Mouse (Mus musculus) cerebellum, postnatal 36 days (tissue): ENCODE results near the gene Gm36028.

ENCODE experiments used
- DNase-seq, 2 experiments: peaks; one replicate each; pipeline ENCODE4 v3.0.0; 2021 to 2022; ENCODE audit warnings: mixed read lengths in 2 of 2

The Gm36028 gene

DNA sequence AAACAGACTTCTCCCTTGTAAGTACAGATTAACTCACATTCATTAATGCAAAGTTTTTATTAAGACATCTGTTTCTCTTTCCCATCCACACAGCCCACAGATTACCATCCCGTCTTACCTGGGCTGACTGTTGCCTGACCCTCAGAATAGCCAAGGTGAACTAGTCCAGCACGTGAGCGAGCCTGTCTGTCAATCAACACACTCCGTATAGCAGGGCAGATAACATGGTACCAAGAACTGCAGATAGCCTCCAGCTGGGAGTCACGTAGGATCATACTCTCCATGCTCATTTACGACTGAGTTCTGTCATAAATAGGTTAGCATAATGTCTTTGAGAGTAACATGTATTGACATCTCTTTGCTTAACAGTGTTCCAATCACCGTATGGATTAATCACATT is at the start of gene Gm36028:
Gene Gm36028 (minus strand): TSS at position 118 of the 400 bp plus-strand sequence.
- DNase-seq, result no peak

DNA sequence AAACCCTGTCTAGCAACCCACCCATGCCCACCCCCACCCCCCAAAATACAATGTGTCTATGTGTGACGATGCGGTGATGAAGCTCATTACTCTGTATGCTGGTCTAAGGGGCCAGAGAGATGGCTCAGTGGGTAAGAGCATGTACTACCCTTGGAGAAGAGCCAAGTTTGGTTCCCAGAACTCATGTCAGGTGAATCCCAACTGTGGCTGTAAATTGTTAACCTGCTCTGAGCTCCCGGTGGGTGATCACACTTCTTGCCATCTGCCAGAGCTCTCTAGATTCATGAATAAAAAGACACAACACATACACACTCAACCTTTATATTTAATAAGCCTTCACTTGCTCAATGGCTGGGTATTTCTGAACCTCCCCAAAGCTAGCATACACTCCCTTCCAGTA is 45.5 kb upstream of the Gm36028 start:
- no peak for DNase-seq

DNA sequence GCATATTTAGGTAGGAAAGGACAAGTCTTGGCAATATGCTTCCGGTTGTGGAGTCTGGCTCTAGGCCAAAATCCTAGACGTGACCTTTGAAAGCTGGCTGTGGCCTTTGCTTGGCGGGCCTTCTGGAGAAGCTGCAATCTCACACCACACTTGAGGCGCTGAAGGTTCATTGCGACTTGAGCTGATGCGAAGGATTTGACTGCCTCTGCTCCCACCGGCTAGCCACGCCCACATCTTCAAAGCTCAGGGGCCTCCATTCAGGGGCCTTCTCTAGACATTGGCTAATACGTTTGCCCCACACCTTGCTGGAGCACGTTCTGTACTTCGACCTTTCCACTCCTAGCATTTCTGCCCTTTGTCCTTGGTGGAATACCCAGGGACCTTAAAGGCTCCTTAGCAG is 40.4 kb upstream of the Gm36028 start:
- DNase-seq, result no peak

DNA sequence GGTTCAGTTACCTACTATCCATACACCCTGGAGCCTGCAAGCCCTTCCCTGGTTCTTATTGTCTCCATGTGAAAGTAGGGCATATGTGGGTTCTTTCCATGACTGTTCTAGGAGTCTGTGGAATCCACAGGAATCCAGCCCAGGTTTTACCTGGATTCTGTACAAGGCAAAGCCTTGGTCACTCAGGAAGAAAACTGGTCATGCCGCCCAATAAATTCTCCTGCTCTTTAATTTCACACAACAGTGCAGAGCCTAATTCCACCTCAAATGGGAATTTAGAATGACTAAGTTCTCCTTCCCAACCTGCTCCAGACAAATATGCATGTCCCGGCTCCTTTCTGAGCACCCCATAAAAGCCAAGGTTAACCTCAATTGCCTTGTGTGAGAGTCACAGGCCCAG is 38.4 kb upstream of the Gm36028 start:
- no peak for DNase-seq

DNA sequence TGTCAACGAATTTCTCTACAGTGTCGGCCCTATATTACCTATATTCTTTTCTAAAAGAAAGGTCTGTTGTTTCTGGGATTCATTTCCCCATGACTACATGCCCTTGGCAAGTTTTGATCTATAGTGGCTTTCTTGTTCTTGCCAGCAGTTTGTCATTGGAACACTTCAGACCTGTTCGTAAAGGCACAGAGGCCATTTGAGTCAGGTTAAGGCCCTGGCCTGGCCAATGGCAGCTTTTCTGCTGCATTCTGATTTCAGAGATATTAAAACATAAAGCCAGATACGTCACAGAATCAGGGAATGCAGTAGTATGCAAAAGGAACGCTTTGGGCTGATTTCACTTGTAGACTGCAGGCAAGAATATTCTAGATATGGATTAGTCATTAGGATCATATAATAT is 37.8 kb upstream of the Gm36028 start:
- DNase-seq, result no peak

DNA sequence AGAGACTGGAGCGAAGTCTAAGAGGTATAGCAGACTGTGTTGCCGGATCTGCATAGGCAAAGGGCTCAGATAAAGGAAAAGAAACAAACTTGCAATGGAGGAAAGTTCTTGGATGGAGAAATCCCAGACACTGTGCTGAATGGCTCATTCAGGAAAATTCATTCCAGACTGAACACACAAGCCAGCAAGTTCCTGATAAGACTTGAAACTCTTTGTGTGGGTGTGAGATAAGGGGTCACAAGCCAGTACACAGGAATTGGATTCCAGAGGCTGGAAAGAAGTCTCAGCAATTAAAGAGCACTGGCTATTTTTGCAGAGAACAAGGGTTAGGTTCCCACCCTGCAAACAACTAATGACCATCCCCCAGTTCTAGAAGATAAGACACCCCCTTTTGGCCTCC is 33.0 kb upstream of the Gm36028 start:
- no peak for DNase-seq

DNA sequence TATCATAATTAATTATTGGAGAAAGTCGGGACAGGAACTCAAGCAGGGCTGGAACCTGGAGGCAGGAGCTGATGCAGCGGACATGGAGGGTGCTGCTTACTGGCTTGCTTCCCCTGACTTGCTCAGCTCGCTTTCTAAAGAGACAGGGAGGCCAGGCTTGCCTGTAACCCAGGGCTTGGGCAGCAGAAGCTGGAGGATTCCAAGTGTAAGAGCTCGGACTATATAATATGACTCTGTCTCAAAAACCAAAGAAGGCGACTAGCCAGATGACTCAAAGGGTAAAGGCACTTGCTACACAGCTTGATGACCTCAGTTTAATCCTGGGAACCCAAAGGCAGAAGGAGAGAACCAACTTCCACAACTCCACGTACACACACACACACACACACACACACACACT is 32.4 kb upstream of the Gm36028 start:
- no peak for DNase-seq

DNA sequence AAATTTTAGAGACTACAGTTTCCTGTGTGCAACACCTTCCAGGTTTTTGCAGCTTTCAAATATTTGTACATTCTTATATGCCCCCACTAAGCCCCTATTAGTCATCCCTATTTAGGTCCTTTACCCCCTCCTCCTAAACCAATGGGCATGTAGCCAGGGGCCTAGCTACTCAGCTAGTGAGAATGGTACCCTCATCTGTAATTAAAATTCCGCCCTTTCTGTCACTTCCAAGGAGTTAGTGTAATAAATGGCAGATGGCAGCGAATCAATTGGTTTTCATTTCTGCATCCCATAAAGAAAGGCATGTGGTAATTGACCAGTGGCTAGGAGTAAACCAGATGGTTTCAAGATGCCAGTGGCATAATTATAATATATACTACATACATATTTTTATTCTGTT is 31.7 kb upstream of the Gm36028 start:
- no peak for DNase-seq

DNA sequence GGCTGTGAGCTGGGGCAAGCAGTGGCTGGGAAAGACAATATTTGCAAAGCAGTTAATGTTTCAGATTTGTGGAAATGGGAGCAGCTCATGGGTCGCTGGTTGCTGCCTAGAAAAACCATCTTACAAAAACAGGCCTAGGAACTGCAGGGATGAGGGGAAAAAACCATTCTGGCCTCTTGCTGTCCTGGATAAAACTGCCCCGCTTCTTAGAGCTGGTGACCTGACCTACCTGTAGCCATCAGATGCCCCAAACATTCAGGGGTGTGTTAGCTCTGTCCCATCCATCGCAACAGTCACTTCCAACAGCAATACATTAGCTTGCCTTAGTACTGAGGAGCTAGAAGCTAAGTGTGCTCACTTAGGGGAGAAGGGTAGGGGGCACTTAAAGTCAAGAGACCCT is 28.0 kb upstream of the Gm36028 start:
- no peak for DNase-seq

DNA sequence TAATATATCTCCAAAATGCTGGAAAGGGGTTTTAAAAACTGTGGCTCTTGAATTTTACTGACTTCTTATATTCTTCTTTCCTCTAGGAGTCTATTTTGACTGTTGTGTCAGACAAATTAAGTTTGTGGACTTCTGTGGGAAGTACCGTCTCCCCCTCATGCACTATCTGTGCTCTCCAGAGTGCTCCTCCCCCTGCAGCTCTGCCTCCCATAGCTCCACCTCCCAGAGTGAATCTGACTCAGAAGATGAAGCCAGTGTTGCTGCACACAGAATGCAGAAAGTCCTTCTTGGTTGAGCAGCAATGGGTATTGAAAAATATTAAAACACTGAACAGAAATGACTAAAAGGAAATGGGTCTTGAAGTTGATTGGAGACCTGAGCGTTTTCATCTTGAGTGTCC is 20.2 kb upstream of the Gm36028 start:
- no peak for DNase-seq

DNA sequence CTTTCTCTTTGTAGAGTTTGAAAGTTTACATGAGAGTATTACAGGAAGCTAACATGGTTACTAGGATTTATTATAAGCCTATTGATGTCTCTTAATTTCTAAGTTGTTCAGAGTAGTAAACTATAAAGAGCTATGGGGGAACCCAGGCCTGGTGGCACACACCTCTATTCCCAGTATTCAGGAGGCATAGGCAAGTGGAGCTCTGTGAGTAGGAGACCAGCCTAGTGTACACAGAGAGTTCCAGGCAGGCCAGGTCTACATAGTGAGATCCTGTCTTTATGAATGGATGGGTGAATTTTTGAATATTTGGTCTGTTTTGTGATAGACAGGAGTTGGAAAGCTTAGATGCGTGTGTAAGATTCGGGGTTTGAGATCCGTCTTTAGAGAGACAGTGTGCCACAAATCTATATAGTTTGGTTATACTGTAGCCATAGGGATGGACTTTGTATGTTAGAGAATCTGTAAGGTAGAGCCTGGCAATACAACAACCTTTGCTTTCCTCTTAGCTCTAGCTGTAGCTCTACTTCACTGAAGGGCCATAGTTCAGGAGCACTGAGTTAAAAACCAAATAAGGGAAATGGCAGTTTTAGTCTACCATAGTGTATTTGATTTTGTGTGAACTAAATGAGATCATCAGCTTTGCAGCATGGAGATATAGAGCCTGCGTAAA is 18.9 kb upstream of the Gm36028 start:
- no peak for DNase-seq

DNA sequence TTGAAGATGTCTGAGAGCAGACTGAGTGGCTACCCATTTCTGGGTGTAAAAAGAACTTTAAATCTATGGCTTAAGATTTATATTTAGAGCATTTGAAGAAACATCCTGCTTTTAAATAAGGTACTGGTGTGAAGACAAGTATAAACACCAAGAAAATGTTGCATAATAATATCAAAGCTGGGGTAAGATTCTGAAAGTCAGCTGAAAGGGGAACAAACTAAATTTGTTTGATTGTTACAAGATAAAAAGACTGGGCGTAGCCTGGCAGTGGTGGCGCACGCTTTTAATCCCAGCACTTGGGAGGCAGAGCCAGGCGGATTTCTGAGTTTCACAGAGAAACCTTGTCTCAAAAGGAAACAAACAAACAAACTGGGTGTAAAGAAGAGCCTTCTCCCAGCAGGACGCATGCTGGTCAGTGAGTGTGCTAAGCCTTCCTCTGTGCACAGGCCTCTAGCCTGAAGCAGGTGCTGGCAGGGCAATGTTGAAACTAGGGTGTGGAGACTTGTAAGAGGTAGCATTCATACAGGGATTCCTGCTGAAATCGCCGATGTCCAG is 18.1 kb upstream of the Gm36028 start:
- DNase-seq, result no peak

DNA sequence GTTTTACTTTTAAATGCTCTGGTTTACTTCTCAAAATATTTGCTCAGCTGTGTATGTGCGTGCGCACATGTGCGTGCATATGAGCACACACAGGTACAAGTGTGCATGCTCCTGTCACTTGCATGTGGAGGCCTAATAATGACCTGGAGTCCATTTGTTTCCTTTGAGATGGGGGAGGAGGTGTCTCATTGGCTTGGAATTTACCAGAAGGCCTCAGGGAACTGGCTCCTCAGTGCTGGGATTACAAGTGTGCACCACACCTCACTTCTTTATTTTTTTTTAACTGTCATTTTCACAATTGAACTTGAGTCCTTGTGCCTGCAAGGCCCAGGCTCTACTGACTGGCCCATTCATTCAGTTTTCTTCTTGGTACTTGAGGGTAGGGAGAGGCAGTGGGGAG is 16.5 kb upstream of the Gm36028 start:
- DNase-seq, result no peak

DNA sequence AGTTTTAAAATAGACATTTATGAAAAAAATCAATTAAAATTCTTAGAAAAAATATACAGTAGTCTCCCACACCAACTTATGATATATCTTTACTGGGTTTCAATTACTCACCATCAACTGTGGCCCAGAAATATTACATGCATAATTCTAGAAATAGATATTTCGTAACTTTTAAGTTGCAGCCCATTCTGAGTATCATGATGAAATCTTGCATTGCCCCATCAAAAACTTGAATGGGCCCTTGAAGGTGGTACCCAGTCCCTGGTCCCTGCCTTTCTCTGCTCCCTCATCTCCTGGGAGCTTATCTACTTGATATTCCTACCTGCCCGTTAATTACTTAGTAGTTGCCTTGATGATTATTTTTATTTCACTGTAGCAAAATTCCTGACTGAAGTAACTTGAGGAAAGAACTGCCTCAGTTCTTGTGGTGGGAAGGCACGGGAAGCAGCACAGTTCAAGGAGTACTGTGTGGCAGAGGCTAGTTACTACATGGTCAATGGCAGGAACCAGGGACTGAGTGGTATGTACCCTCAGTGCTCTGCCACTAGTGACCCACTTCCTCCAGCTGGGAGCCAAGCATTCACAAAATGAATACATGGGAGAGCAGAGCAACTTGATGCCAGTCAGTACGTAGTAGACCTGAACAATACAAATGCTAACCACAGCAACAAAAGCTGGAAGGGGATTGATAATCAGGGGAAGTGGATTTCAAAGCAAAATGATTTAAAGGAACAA is 13.7 kb upstream of the Gm36028 start:
- DNase-seq, result no peak

DNA sequence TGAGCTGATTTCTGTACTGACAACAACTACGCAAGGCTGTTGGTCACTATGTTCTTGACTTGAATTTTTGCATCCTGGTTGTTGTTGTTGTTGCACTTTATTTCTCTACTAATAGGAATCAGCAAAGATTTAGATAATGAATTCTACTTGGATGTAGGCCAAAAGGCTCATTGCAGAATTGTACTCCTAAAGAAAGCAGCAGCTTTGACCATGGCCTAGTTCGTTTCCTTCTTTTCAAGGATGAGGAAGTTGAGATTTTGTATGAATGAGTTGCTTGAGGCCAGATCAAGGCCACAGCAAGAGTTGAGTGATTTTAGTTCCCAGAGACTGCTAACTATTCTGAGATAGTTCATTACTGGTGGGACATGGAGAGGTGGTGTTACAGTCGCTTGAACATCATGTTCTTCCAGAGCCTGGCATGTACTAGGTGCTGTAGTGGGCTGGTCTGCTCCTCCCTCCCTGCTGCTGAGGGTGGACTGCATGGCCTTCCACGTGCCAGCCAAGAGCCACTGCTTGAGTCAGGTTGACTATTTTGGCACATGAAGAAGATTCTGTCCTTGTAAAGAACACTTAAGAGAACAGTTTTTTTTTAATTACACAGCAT is 10.3 kb upstream of the Gm36028 start:
- DNase-seq, result no peak

DNA sequence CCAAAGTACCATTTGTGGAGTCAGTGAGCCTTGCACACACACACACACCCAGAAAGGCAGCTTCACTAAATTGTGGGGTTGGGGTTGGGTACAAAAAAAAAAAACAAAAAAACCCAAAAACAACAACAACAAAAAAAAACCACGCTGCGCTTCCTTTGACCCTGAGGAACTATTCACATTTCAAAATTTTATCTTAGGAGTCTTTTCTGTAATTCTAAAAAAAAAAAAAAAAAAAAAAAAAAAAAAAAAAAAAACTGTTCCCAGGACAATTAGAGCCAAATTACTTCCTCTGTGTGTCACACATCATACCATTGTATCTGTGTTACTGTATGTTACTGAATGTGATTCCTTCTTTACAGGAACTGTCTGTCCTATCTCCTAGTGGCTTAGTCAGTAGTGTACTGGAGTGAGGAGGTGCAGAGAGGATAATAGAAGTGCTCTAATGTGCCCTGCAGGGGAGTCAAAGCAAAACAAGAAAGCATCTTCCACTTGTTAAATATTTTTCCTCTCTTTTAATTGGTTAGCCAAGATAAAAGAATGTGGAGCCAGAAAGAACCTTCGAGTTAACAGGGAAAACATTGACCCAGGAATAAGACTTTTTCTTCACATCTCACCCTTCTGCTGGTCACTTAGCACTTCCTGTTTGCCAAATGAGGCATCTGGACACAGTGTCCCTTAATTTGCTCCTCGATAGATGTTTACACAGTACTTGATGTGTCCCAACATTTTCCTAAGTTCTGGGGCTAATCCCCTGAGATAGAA is 8.7 kb upstream of the Gm36028 start:
- DNase-seq, result no peak

DNA sequence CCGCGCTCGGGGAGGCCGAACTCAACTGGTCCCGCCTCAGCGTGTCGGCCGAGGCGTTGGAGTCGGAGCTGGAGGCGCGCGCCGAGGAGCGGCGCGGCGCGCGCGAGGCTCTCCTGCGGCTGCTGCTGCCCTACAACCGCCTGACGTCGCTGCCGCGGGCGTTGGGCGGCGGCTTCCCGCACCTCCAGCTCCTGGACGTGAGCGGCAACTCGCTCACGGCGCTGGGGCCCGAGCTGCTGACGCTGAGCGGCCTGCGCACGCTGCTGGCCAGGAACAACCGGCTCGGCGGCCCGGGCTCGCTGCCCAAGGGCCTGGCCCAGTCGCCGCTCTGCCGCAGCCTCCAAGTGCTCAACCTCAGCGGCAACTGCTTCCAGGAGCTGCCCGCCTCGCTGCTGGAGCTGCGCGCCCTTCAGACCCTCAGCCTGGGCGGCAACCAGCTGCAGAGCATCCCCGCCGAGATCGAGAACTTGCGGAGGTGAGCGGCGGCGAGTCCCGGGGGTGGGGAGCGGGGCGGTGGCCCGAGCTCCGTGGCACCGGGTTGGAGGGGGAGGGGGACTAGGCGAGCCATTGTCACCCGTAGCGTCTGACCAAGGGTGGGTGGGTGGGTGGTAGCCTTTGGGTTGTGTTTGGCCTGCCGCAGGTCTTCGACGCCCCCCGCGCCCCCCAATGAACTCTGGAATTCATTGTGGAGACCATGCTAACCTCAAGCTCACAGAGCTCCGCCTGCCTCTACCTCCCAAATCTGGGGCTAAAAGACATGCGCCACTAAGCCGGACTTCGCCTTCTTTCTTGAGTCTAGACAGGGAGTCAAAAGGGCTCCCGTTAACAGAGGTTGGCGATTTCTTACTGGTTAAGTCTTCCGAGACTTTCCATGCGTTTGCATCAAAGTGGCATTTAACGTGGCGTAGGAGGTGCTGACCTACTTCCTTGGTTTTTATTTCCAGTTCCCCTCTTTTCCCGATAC is 7.8 kb upstream of the Gm36028 start:
- peak; percentile 23 to 70 for DNase-seq

DNA sequence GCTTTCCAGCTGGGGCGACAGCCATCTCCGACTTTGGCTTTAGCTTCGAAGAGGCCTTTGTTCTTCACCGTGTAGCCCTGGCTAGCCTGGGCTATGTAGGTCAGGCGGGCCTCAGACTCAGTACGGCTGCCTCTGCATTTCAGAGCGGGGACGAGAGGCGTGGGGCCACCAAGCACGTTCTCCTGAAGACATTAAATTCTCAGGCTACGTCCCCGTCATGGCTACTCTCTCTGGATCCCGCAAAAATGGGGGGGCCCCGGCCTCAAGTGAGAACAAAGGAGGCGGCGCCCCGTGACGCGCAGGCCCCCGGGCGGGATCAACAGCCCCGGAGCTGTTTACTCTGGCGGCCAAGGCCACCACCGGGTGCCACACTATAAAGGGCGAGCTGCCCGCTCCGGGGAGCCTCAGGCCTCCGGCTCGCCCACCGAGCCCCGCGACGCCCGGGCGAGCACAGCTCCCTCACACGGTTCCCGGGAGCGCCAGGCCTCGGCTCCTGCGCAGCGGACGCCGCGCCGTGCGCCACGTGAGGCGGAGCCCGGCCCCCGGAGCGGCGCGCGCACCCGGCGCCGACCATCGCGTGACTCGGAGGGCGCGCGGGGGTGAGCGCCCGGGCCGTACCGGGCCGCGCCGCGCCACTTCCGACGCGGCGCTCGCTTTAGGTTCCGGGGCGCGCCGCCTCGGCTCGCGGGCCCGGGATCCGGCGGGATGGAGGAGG is 7.0 kb upstream of the Gm36028 start, which contains the start of gene Lrrc58:
Gene Lrrc58 (plus strand): TSS at position 599 of the 715 bp plus-strand sequence.
- DNase-seq, result peak; percentile 84 to 86

DNA sequence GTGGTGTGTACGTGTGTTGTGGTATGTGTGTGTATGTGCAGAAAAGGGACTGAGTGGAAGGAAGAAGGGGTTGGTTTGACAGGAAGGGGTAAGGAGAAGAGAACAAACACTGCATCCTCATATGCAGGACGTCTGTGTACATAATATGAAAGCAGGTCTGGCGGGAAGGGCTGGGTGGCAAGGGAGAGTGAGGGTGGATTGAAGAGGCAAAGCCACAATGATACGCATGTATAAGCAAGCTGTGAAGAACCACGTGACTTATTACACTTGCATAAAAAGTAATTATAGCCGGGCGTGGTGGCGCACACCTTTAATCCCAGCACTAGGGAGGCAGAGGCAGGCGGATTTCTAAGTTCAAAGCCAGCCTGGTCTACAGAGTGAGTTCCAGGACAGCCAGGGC is 4.9 kb upstream of the Gm36028 start:
- no peak for DNase-seq

DNA sequence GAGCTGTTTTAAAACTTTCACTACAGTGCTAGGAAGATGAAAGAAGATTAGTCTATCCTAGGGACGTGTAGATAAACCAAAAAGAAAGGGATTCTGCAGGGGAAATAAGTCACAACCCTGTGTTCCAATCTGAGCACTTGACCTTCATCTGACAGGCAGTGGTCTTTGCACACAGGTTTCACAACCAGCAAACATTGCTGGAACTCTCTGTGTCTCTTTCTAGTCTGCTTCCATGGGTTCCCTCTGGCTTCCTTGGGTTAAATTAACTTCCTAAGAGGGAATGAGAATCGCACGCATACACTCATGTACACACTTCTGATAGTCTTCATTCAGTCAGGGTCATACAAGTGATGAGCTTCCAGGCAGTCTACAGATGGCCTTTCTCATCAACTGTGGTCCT is 2.9 kb upstream of the Gm36028 start:
- no peak for DNase-seq

DNA sequence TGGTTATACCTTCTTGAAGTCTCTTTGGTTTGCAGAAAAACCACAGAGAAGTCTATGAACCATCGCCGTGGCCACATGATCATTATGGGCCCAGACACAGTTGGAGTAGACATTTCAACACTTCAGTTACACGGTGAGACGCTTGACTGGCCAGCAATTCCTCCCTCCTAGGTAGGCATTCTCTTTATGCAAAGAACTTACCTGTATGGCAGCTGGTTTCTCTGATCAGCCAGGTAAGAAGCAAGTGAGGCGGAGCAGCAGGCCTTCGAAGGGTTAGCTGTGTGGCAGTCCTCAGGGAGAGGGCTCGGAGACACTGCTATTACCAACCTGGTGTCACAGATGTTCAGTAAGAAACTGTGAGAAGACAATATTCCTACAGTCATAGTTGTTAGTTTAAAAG is 733 bp downstream of the Gm36028 start:
- no peak for DNase-seq
